Mouse (Mus musculus) myocyte (in vitro differentiated cells): ENCODE measurements around the gene Armc2.

Experiments used
- CEBPB ChIP-seq: IDR thresholded peaks from 2 replicates; pipeline ENCODE4 v1.6.1; 2011; ENCODE audit warnings: mild to moderate bottlenecking, moderate library complexity; ENCODE audit not compliant: poor library complexity, insufficient read depth, severe bottlenecking
- MAX ChIP-seq: IDR thresholded peaks from one replicate; pipeline ENCODE4 v1.6.1; 2011; ENCODE audit warnings: low read depth, mild to moderate bottlenecking, control low read depth
- POLR2A ChIP-seq: IDR thresholded peaks from one replicate; pipeline ENCODE4 v1.6.1; 2011; ENCODE audit warnings: low read depth, mild to moderate bottlenecking, control low read depth, moderate library complexity; ENCODE audit not compliant: insufficient read length
- TCF12 ChIP-seq: IDR thresholded peaks from one replicate; pipeline ENCODE4 v1.6.1; 2011; ENCODE audit warnings: mild to moderate bottlenecking, control low read depth; ENCODE audit not compliant: poor library complexity, insufficient read depth, severe bottlenecking

DNA sequence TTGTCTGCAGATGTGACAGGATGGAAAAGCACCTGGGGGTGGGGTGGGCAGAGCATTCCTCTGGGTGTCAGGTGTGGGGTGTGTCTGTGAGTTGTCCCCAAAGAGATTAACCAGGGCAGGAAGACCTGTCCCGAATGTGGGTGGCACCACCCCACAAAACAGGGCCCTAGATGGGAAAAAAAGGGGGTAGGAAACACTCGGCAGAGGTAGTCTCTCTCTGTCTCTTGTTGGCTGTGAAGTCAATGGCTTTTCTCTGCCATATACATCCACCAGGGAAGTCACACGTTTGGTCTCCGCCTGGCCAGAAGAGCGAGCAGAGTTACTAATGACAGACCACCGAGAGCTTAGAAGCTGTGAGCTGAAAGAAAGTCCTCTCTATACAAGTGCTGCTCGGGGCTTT lies 15.8 kb downstream of the Armc2 start:
- TF ChIP-seq CEBPB: no peak
- no peak for TF ChIP-seq POLR2A
- TF ChIP-seq TCF12: no peak
- TF ChIP-seq MAX: no peak
